Comparison of ENCODE assay signal across 15 mouse cellular contexts in genomic region chr17:55963171-55963570, GRCm38 (mm10). TPM values are rescaled to one million over a fixed set of nuclear protein-coding genes. Genes with fewer than 3 reads are reported as not detected.
DNase-seq lines count a peak whose midpoint lies in the region; ATAC-seq and TF ChIP-seq lines count a peak whose summit lies in the region.
"Had no signal": no experiment of that assay in that cellular context is flagged by ENCODE, and none has a peak within 500 bp of the region (broad histone marks: within the 10 kb centered on the region; RNA-seq: fewer than 3 reads in every experiment).

No protein-coding gene starts in this region.

- H3K36me3 ChIP-seq in forebrain, embryonic 12.5 days (replicated peaks) = peaks cover 61% of the 10 kb centered on the region
- H3K36me3 ChIP-seq in forebrain, postnatal 0 days (ENCODE audit: insufficient read depth) = peaks cover 55% of the 10 kb centered on the region
- H3K36me3 ChIP-seq in liver, postnatal 0 days (replicated peaks; ENCODE audit: insufficient read depth, low read length) = peaks cover 38% of the 10 kb centered on the region
- H3K36me3 ChIP-seq: midbrain, embryonic 15.5 days had no signal

- TF ChIP-seq CTCF in forebrain, postnatal 0 days (IDR thresholded peaks at IDR 0.05; ENCODE audit: low read depth) = no peak
- no peak for TF ChIP-seq CTCF in liver, postnatal 0 days (IDR thresholded peaks at IDR 0.05; ENCODE audit: low read depth)

- TF ChIP-seq EP300 in liver, postnatal 0 days (IDR thresholded peaks at IDR 0.05; ENCODE audit: low read depth) = no peak

- no peak for ATAC-seq in forebrain, embryonic 12.5 days (ENCODE audit: low FRiP score)
- no peak for ATAC-seq in forebrain, postnatal 0 days
- ATAC-seq in liver, postnatal 0 days = peak; percentile 18
- ATAC-seq: midbrain, embryonic 15.5 days; Patski had no signal

- no peak for DNase-seq in forebrain, postnatal 0 days
- DNase-seq in lung, postnatal 36 days = peak; percentile 32
- DNase-seq in lung, postnatal 10 days = no peak
- peak; percentile 52 for DNase-seq in adipocyte (ENCODE audit: low spot score)
- peak; percentile 74 for DNase-seq in liver, postnatal 0 days
- DNase-seq in gastrocnemius, postnatal 10 days = no peak
- DNase-seq in layer of hippocampus, adult 8-10 months (ENCODE audit: low spot score in 2 of 2) = no peak
- DNase-seq: gastrocnemius, postnatal 36 days; heart, postnatal 4 days; kidney, adult 2 months; thymus, postnatal 14 days had no signal

- H3K4me1 ChIP-seq in forebrain, embryonic 12.5 days = peaks cover 22% of the 10 kb centered on the region
- peaks cover 5% of the 10 kb centered on the region; the same call in 1 of the 2 replicates for H3K4me1 ChIP-seq in forebrain, postnatal 0 days (ENCODE audit: insufficient read depth)
- H3K4me1 ChIP-seq in liver, postnatal 0 days (ENCODE audit: insufficient read depth) = peaks cover 13% of the 10 kb centered on the region

- no peak overlapping the region for H3K4me2 ChIP-seq in forebrain, embryonic 12.5 days
- no peak overlapping the region for H3K4me2 ChIP-seq in forebrain, postnatal 0 days (ENCODE audit: low read depth)
- H3K4me2 ChIP-seq in liver, postnatal 0 days (ENCODE audit: low read depth, low read length) = peak overlapping the region; percentile 11
- H3K4me2 ChIP-seq: limb, embryonic 12.5 days; midbrain, embryonic 15.5 days had no signal

- H3K9me3 ChIP-seq in forebrain, embryonic 12.5 days = no peaks in the 10 kb centered on the region
- H3K9me3 ChIP-seq in forebrain, postnatal 0 days (ENCODE audit: low read length) = no peaks in the 10 kb centered on the region
- no peaks in the 10 kb centered on the region for H3K9me3 ChIP-seq in liver, postnatal 0 days (ENCODE audit: low read length)
- H3K9me3 ChIP-seq: limb, embryonic 12.5 days; midbrain, embryonic 15.5 days had no signal

- 85% methylated on average over 14 of the region's 14 CpGs for WGBS in forebrain, embryonic 12.5 days
- 79% methylated on average over 14 of the region's 14 CpGs for WGBS in forebrain, postnatal 0 days
- WGBS in liver, postnatal 0 days (ENCODE audit: insufficient replicate concordance) = 50% methylated on average over 14 of the region's 14 CpGs

- H3K9ac ChIP-seq in forebrain, embryonic 12.5 days = peak overlapping the region; percentile 12; the same call in 1 of the 2 replicates
- H3K9ac ChIP-seq in forebrain, postnatal 0 days = no peak overlapping the region
- no peak overlapping the region for H3K9ac ChIP-seq in liver, postnatal 0 days (replicated peaks)
- H3K9ac ChIP-seq: limb, embryonic 12.5 days; midbrain, embryonic 15.5 days had no signal

- no peaks in the 10 kb centered on the region for H3K27me3 ChIP-seq in forebrain, embryonic 12.5 days
- no peaks in the 10 kb centered on the region for H3K27me3 ChIP-seq in forebrain, postnatal 0 days (ENCODE audit: insufficient read depth, low read length)
- no peaks in the 10 kb centered on the region for H3K27me3 ChIP-seq in liver, postnatal 0 days (ENCODE audit: insufficient read depth, low read length)
- H3K27me3 ChIP-seq: limb, embryonic 12.5 days; midbrain, embryonic 15.5 days; Patski had no signal

- no peak overlapping the region for H3K4me3 ChIP-seq in forebrain, embryonic 12.5 days (replicated peaks)
- H3K4me3 ChIP-seq in forebrain, postnatal 0 days (ENCODE audit: low read depth, low read length) = no peak overlapping the region
- no peak overlapping the region for H3K4me3 ChIP-seq in liver, postnatal 0 days (ENCODE audit: low read depth, low read length)
- H3K4me3 ChIP-seq: limb, embryonic 12.5 days; midbrain, embryonic 15.5 days had no signal

- H3K27ac ChIP-seq in forebrain, embryonic 12.5 days = no peak overlapping the region
- no peak overlapping the region for H3K27ac ChIP-seq in forebrain, postnatal 0 days (ENCODE audit: low read depth, low read length)
- H3K27ac ChIP-seq in liver, postnatal 0 days (ENCODE audit: low read depth) = peak overlapping the region; percentile 50
- H3K27ac ChIP-seq: limb, embryonic 12.5 days; midbrain, embryonic 15.5 days had no signal

RNA-seq across cellular contexts. Expression of gene Yju2, which starts 4.3 kb away (rescaled TPM):
- polyA plus RNA-seq in forebrain, embryonic 12.5 days (2016; fragmentation: Nextera tagmentation; extraction: Ambion mirVana) = 28.0 and 29.1 TPM in 2 replicates
- total RNA-seq in forebrain, postnatal 0 days (2014; rRNA removed) = 12.9 and 15.2 TPM in 2 replicates
- polyA plus RNA-seq in forebrain, postnatal 0 days (2015; fragmentation: Nextera tagmentation; extraction: Ambion mirVana) = 12.9 and 15.2 TPM in 2 replicates
- 6.3 and 7.1 TPM in 2 replicates for polyA plus RNA-seq in liver, postnatal 0 days (2015; fragmentation: Nextera tagmentation; extraction: Ambion mirVana)
- 10 to 100 TPM; 11.1 to 11.6 TPM for total RNA-seq in gastrocnemius, postnatal 10 days (2021)
- 10 to 100 TPM; 16.9 to 19.1 (median 18.9) TPM for total RNA-seq in layer of hippocampus, adult 8-10 months (2022)

RNA-seq across cellular contexts. Expression of gene Shd, which starts 7.1 kb away (rescaled TPM):
- polyA plus RNA-seq in forebrain, embryonic 12.5 days (2016; fragmentation: Nextera tagmentation; extraction: Ambion mirVana) = 81.1 and 94.0 TPM in 2 replicates
- total RNA-seq in forebrain, postnatal 0 days (2014; rRNA removed) = 124 and 152 TPM in 2 replicates
- polyA plus RNA-seq in forebrain, postnatal 0 days (2015; fragmentation: Nextera tagmentation; extraction: Ambion mirVana) = 106 and 116 TPM in 2 replicates
- polyA plus RNA-seq in liver, postnatal 0 days (2015; fragmentation: Nextera tagmentation; extraction: Ambion mirVana) = 0.26 and 0.34 TPM in 2 replicates
- 1 to 10 TPM in 1 of 2 experiments, under 1 TPM in 1; 0.87 to 1.2 TPM for total RNA-seq in gastrocnemius, postnatal 10 days (2021)
- 10 to 100 TPM; 24.3 to 29.0 (median 26.8) TPM for total RNA-seq in layer of hippocampus, adult 8-10 months (2022)
- total RNA-seq: gastrocnemius, postnatal 36 days had no signal
- polyA plus RNA-seq: Patski had no signal

RNA-seq across cellular contexts. Expression of gene Ebi3, which starts 10.7 kb away (rescaled TPM):
- polyA plus RNA-seq in forebrain, embryonic 12.5 days (2016; fragmentation: Nextera tagmentation; extraction: Ambion mirVana) = 2.3 TPM in 2 replicates
- total RNA-seq in forebrain, postnatal 0 days (2014; rRNA removed) = 2.1 and 3.4 TPM in 2 replicates
- polyA plus RNA-seq in forebrain, postnatal 0 days (2015; fragmentation: Nextera tagmentation; extraction: Ambion mirVana) = 6.4 and 7.7 TPM in 2 replicates
- 10.0 and 10.5 TPM in 2 replicates for polyA plus RNA-seq in liver, postnatal 0 days (2015; fragmentation: Nextera tagmentation; extraction: Ambion mirVana)
- 1 to 10 TPM in 1 of 2 experiments, under 1 TPM in 1; 0.75 to 1.6 TPM for total RNA-seq in gastrocnemius, postnatal 10 days (2021)
- 1 to 10 TPM; 1.2 to 3.2 (median 1.8) TPM for total RNA-seq in layer of hippocampus, adult 8-10 months (2022)
- total RNA-seq: gastrocnemius, postnatal 36 days had no signal
- polyA plus RNA-seq: Patski had no signal

RNA-seq across cellular contexts. Expression of gene Zfp119b, which starts 13.9 kb away (rescaled TPM):
- 4.8 and 5.6 TPM in 2 replicates for polyA plus RNA-seq in forebrain, embryonic 12.5 days (2016; fragmentation: Nextera tagmentation; extraction: Ambion mirVana)
- total RNA-seq in forebrain, postnatal 0 days (2014; rRNA removed) = 5.7 and 6.5 TPM in 2 replicates
- 5.4 and 6.0 TPM in 2 replicates for polyA plus RNA-seq in forebrain, postnatal 0 days (2015; fragmentation: Nextera tagmentation; extraction: Ambion mirVana)
- 3.8 and 4.4 TPM in 2 replicates for polyA plus RNA-seq in liver, postnatal 0 days (2015; fragmentation: Nextera tagmentation; extraction: Ambion mirVana)
- total RNA-seq in gastrocnemius, postnatal 10 days (2021) = 1 to 10 TPM; 3.5 to 4.0 TPM
- 1 to 10 TPM; 3.3 to 5.6 (median 3.8) TPM for total RNA-seq in layer of hippocampus, adult 8-10 months (2022)

RNA-seq across cellular contexts. Expression of gene Fsd1, which starts 23.1 kb away (rescaled TPM):
- 79.7 and 82.4 TPM in 2 replicates for polyA plus RNA-seq in forebrain, embryonic 12.5 days (2016; fragmentation: Nextera tagmentation; extraction: Ambion mirVana)
- 106 and 113 TPM in 2 replicates for total RNA-seq in forebrain, postnatal 0 days (2014; rRNA removed)
- polyA plus RNA-seq in forebrain, postnatal 0 days (2015; fragmentation: Nextera tagmentation; extraction: Ambion mirVana) = 162 and 169 TPM in 2 replicates
- not detected in 2 replicates for polyA plus RNA-seq in liver, postnatal 0 days (2015; fragmentation: Nextera tagmentation; extraction: Ambion mirVana)
- 1 to 10 TPM in 1 of 2 experiments, under 1 TPM in 1; 0.49 to 1.0 TPM for total RNA-seq in gastrocnemius, postnatal 10 days (2021)
- 10 to 100 TPM; 68.1 to 83.4 (median 76.2) TPM for total RNA-seq in layer of hippocampus, adult 8-10 months (2022)
- total RNA-seq: gastrocnemius, postnatal 36 days had no signal

Comparison
In these comparisons a context has a peak if more than half of its experiments do, and no peak if none do; other contexts are left out.
1. DNase-seq: peak in lung, postnatal 36 days (single experiment), adipocyte (single experiment) and liver, postnatal 0 days (single experiment); none in forebrain, postnatal 0 days (single experiment), lung, postnatal 10 days (single experiment), gastrocnemius, postnatal 10 days (single experiment) and layer of hippocampus, adult 8-10 months (0 of 2).
2. RNA of gene Shd, which starts 7.1 kb away (total RNA-seq): 124 to 152 TPM in forebrain, postnatal 0 days and 24.3 to 29.0 TPM in layer of hippocampus, adult 8-10 months; 0.87 to 1.2 TPM in gastrocnemius, postnatal 10 days; every median in the first group is over 10 times any median in the second.